Mouse (Mus musculus) hindbrain, embryonic 14.5 days (tissue): ENCODE measurements around the gene Dnajb14. TPM values are rescaled to one million over a fixed set of nuclear protein-coding genes. Genes with fewer than 3 reads are reported as not detected.
A peak's percentile ranks its signal among the peaks of the same experiment; 100 is the strongest.
"Not testable (repeated sequence)": the region's sequence is repeated elsewhere in the genome, so short reads cannot be mapped to it uniquely, and the experiment has no call there.

ENCODE experiments used
- ATAC-seq: fragments of 200-750 bp; cut with Nextera tagmentation; 2 replicates; pipeline ENCODE4 v1.8.0; 2017; ENCODE audit warnings: moderate number of reproducible peaks, mild to moderate bottlenecking, moderate TSS enrichment, moderate library complexity; ENCODE audit not compliant: low FRiP score
- DNase-seq: peaks from one replicate; pipeline ENCODE4 v3.0.0-alpha.2; 2015; ENCODE audit warnings: low spot score
- H3K27ac ChIP-seq: fragments of 300-500 bp; sonication (generic); 2 replicates; pipeline ENCODE4 v1.5.1; 2014; ENCODE audit warnings: mild to moderate bottlenecking, moderate library complexity
- H3K27me3 ChIP-seq: fragments of 300-500 bp; sonication (generic); 2 replicates; pipeline ENCODE4 v1.6.1; 2014; ENCODE audit warnings: mild to moderate bottlenecking, low read length, mixed read lengths; ENCODE audit not compliant: control insufficient read depth, insufficient read depth
- H3K36me3 ChIP-seq: fragments of 300-500 bp; sonication (generic); replicated peaks from 2 replicates; pipeline ENCODE4 v1.6.1; 2014; ENCODE audit not compliant: control insufficient read depth, insufficient read depth
- H3K4me1 ChIP-seq: fragments of 300-500 bp; sonication (generic); replicated peaks from 2 replicates; pipeline ENCODE4 v1.6.1; 2014; ENCODE audit warnings: antibody characterized with exemption, low read length, mixed read lengths; ENCODE audit not compliant: control insufficient read depth, insufficient read depth
- H3K4me2 ChIP-seq: fragments of 300-500 bp; sonication (generic); replicated peaks from 2 replicates; pipeline ENCODE4 v1.6.1; 2014; ENCODE audit warnings: mild to moderate bottlenecking, moderate library complexity
- H3K4me3 ChIP-seq: fragments of 300-500 bp; sonication (generic); replicated peaks from 2 replicates; pipeline ENCODE4 v1.5.1; 2014; ENCODE audit warnings: mild to moderate bottlenecking, low read length
- H3K9ac ChIP-seq: fragments of 300-500 bp; sonication (generic); 2 replicates; pipeline ENCODE4 v1.6.1; 2014
- H3K9me3 ChIP-seq: fragments of 300-500 bp; sonication (generic); 2 replicates; pipeline ENCODE4 v1.6.1; 2016; ENCODE audit warnings: low read length; ENCODE audit not compliant: control insufficient read depth
- WGBS: fragments of 180-500 bp; shearing (Covaris S2); extraction: QIAGEN DNeasy Blood & Tissue Kit; methylation state at CpG from one replicate; pipeline ENCODE4 v1.1.7; 2014; 5-methylcytosine and 5-hydroxymethylcytosine counted together
- polyA plus RNA-seq: library from polyadenylated mRNA; unstranded; fragments of >200 nt; fragmentation: Nextera tagmentation; extraction: Ambion mirVana; gene quantifications from 2 replicates; pipeline ENCODE4 v1.2.1, GENCODE M21; 2014

Dnajb14 gene
- polyA plus RNA-seq, 1 experiment from 2014 or later = 19.8 TPM

GRCm38 (mm10) chr3:137938608-137939007, 71.1 kb downstream of the Dnajb14 start:
- H3K4me2 ChIP-seq = 0 out of 2 replicates have a peak overlapping the region, but pooled peaks have one; percentile 27

GRCm38 (mm10) chr3:137940757-137941156, 73.3 kb downstream of the Dnajb14 start:
- DNase-seq (no peak), ATAC-seq (no peak)
- WGBS = 79% methylated on average over 4 of the region's 4 CpGs
- H3K4me3 ChIP-seq = no peak overlapping the region
- no peaks in the 10 kb centered on the region for H3K36me3 ChIP-seq
- no peak overlapping the region for H3K27ac ChIP-seq
- no peaks in the 10 kb centered on the region for H3K9me3 ChIP-seq
- no peaks in the 10 kb centered on the region for H3K27me3 ChIP-seq
- H3K9ac ChIP-seq = no peak overlapping the region
- H3K4me2 ChIP-seq = no peak overlapping the region
- H3K4me1 ChIP-seq = no peaks in the 10 kb centered on the region

More at GRCm38 (mm10) chr3:137938608-137939007, 71.1 kb downstream of the Dnajb14 start:
- Histone ChIP-seq H3K9me3 (no peaks in the 10 kb centered on the region), H3K4me3 (no peak overlapping the region), H3K36me3 (no peaks in the 10 kb centered on the region), H3K9ac (no peak overlapping the region), H3K27ac (no peak overlapping the region), H3K4me1 (no peaks in the 10 kb centered on the region), H3K27me3 (no peaks in the 10 kb centered on the region)
- peak; percentile 47 for DNase-seq
- WGBS = 38% methylated on average over 6 of the region's 6 CpGs
- peak; percentile 64; the same call in 1 of the 2 replicates for ATAC-seq

GRCm38 (mm10) chr3:137941555-137941954, 74.1 kb downstream of the Dnajb14 start:
- Histone ChIP-seq H3K4me2 (no peak overlapping the region), H3K27ac (no peak overlapping the region), H3K9me3 (no peaks in the 10 kb centered on the region), H3K4me1 (no peaks in the 10 kb centered on the region), H3K4me3 (no peak overlapping the region), H3K9ac (no peak overlapping the region), H3K27me3 (no peaks in the 10 kb centered on the region), H3K36me3 (no peaks in the 10 kb centered on the region)
- ATAC-seq (no peak), DNase-seq (no peak)

DNA sequence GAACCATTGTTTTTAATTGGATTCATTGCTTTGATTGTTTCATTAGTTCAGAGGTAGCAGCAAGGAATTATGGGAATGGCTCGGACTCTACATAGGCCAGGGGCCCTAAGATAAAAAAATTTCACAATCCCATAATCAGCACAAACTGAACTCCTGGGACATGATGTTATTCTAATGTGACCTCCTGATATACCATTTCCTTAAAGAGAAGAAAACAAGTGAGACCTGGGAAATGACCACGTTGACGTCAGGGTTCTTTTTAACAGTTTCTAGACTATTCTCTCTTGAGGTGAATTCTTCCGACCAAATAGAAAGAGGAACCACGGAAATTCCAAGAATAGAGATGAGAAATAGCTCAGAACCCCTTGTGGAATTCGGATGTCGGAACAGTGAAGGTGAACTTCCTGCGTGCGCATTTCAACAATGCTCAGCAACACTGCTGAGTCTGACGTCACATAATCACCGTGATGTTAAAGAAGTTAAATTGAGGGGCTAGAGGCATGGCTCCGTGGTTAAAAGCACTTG, 74.7 kb downstream of the Dnajb14 start:
- ATAC-seq (no peak), DNase-seq (no peak)
- 89% methylated on average over 12 of the region's 12 CpGs for WGBS
- Histone ChIP-seq H3K9me3 (no peaks in the 10 kb centered on the region), H3K4me3 (no peak overlapping the region), H3K4me1 (no peaks in the 10 kb centered on the region), H3K36me3 (no peaks in the 10 kb centered on the region), H3K27ac (no peak overlapping the region), H3K27me3 (no peaks in the 10 kb centered on the region), H3K9ac (no peak overlapping the region), H3K4me2 (no peak overlapping the region)

GRCm38 (mm10) chr3:137943737-137944154, 76.3 kb downstream of the Dnajb14 start:
- DNase-seq (no peak), ATAC-seq (no peak)
- Histone ChIP-seq H3K4me1 (no peaks in the 10 kb centered on the region), H3K9ac (no peak overlapping the region), H3K4me3 (no peak overlapping the region), H3K9me3 (no peaks in the 10 kb centered on the region), H3K27me3 (no peaks in the 10 kb centered on the region), H3K27ac (no peak overlapping the region), H3K4me2 (no peak overlapping the region), H3K36me3 (no peaks in the 10 kb centered on the region)
- WGBS = 92% methylated on average over 6 of the region's 6 CpGs

DNA sequence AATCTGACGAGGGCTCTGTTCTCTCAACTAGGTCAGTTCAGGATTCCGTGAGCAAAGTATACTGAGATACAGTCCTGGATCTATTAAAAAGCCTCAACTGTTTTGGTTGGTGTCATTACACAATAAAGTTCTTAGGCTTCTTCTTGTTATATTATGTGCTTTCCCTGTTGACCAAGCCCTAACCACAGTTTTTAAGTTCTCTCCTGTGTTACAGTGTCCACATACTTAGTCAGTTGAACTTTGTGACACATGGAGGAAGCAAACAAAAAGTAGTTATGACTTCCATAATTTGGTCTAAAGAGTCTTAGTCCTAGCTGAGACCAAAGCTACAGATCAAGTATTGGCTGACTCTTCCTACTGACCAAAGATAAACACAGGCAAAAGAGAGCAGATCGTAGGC, 79.4 kb downstream of the Dnajb14 start:
- Histone ChIP-seq H3K27ac (no peak overlapping the region), H3K9ac (no peak overlapping the region), H3K4me3 (no peak overlapping the region), H3K4me2 (no peak overlapping the region), H3K9me3 (no peaks in the 10 kb centered on the region), H3K27me3 (no peaks in the 10 kb centered on the region), H3K36me3 (no peaks in the 10 kb centered on the region), H3K4me1 (no peaks in the 10 kb centered on the region; the same call in 1 of the 2 replicates)
- ATAC-seq (no peak), DNase-seq (no peak)
- WGBS = 81% methylated on average over 3 of the region's 3 CpGs

DNA sequence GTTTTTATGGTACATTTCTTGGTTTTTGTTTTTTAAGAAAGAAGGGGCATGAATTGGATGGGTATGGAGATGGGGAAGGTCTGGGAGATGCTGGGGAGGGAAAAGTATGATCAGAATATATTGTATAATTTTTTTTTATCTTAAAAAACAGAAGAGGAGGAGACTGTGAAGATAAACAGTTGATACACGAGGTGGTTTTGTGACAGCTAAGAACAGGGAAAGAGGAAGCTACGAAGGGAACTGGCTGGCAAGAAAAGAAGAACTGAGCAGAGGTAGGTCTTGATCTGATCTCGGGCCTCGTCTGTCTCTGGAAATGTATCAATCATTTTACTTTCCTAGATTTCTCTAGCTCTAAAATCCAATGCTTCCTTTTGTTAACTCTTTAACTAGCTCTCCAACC, 80.0 kb downstream of the Dnajb14 start:
- H3K9ac ChIP-seq = no peak overlapping the region
- 90% methylated on average over 4 of the region's 4 CpGs for WGBS
- peaks cover 5% of the 10 kb centered on the region for H3K4me1 ChIP-seq
- H3K27ac ChIP-seq = no peak overlapping the region
- no peak overlapping the region for H3K4me3 ChIP-seq
- no peaks in the 10 kb centered on the region for H3K9me3 ChIP-seq
- no peak overlapping the region for H3K4me2 ChIP-seq
- H3K36me3 ChIP-seq = no peaks in the 10 kb centered on the region
- H3K27me3 ChIP-seq = no peaks in the 10 kb centered on the region
- ATAC-seq (no peak), DNase-seq (no peak)

DNA sequence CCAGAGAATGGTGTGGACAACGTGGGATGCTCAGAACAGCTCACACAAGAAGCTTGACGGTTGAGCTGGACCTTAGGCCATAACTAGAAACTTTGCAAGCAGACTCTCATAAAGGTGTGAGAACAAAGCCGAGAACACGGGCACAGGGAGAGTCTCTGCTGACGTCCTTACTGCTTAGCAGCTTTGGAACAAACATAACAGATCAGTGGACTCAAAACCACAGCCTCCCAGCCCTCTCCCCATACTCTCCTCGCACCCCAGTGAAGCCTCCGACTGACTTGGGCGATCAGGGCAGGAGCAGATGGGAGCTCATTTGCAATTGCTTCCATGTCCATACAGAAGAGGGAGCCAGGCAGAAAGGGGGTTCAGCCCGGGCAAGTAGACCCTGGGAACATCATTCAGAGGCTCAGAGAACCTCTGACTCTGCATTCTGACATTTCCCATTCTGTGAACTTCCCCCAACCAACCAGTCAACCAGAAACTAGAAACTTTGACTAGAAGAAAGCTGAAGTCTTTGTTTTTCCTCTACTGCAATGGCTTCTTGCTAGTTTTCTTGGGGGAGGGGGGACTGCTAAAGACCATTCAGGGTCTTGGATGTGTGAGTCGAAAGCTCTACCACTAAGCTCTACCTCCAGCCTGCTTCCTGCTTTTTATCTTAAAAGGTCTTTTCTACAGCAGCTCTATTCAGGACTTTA, 82.9 kb downstream of the Dnajb14 start:
- no peak for DNase-seq
- ATAC-seq = no peak
- H3K27me3 ChIP-seq = no peaks in the 10 kb centered on the region
- no peak overlapping the region for H3K27ac ChIP-seq
- H3K9ac ChIP-seq = no peak overlapping the region
- WGBS = 85% methylated on average over 10 of the region's 10 CpGs
- no peak overlapping the region for H3K4me2 ChIP-seq
- H3K4me3 ChIP-seq = no peak overlapping the region
- peaks cover 14% of the 10 kb centered on the region for H3K4me1 ChIP-seq
- H3K9me3 ChIP-seq = no peaks in the 10 kb centered on the region
- no peaks in the 10 kb centered on the region for H3K36me3 ChIP-seq

DNA sequence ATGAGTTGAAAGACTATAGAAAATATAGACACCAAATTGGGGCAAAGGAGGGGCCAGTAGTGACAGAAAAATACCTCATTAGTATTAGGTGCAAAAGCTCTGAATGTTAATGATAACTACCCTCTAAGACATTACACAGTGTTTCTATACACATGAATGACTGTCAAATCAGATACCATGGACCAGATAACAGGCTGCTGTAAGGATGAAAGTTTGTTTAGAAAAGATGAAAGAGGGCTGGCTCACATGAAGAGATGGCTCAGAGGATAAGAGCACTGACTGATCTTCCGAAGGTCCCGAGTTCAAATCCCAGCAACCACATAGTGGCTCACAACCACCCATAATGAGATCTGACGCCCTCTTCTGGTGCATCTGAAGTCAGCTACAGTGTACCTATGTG, 83.8 kb downstream of the Dnajb14 start:
- not testable (repeated sequence) for DNase-seq, H3K27ac ChIP-seq, ATAC-seq, H3K4me2 ChIP-seq, H3K9ac ChIP-seq, H3K36me3 ChIP-seq, H3K4me3 ChIP-seq, H3K27me3 ChIP-seq, H3K9me3 ChIP-seq
- WGBS = 95% methylated on average over 3 of the region's 3 CpGs
- peaks cover 14% of the 10 kb centered on the region for H3K4me1 ChIP-seq
